Mouse (Mus musculus) spleen, adult 2 months (tissue): ENCODE measurements around the gene Ppp6r1. TPM values are rescaled to one million over a fixed set of nuclear protein-coding genes. Genes with fewer than 3 reads are reported as not detected.

Experiments used
- DNase-seq, 2 experiments: peaks; one replicate each; pipeline versions ENCODE4 v3.0.0 to v3.0.0-alpha.2; 2012 to 2021; ENCODE audit warnings: low spot score in 2 of 2, low read depth in 1 of 2
- H3K27ac ChIP-seq: fragments of 200-500 bp; 2 replicates; pipeline ENCODE4 v1.5.1; 2012; ENCODE audit warnings: low read length, inconsistent platforms; ENCODE audit not compliant: insufficient read depth
- H3K27me3 ChIP-seq: fragments of 200-500 bp; 2 replicates; pipeline ENCODE4 v1.6.1; 2012; ENCODE audit warnings: mild to moderate bottlenecking, moderate library complexity, low read length, inconsistent platforms; ENCODE audit not compliant: control insufficient read depth, insufficient read depth
- H3K36me3 ChIP-seq: fragments of 200-500 bp; 2 replicates; pipeline ENCODE4 v1.6.1; 2012; ENCODE audit warnings: mild to moderate bottlenecking, low read length, inconsistent platforms; ENCODE audit not compliant: control insufficient read depth, insufficient read depth
- H3K4me1 ChIP-seq: fragments of 200-500 bp; 2 replicates; pipeline ENCODE4 v1.6.1; 2011; ENCODE audit warnings: inconsistent platforms; ENCODE audit not compliant: control insufficient read depth, insufficient read depth, insufficient read length
- H3K4me3 ChIP-seq: fragments of 200-500 bp; 2 replicates; pipeline ENCODE4 v1.5.1; 2011; ENCODE audit warnings: mild to moderate bottlenecking, inconsistent platforms; ENCODE audit not compliant: insufficient read depth, insufficient read length; ENCODE audit errors: extremely low read depth
- CTCF ChIP-seq: fragments of 200-500 bp; IDR thresholded peaks from 2 replicates; pipeline ENCODE4 v1.5.1; 2011; ENCODE audit warnings: mild to moderate bottlenecking, inconsistent platforms; ENCODE audit not compliant: insufficient read depth, insufficient read length, insufficient replicate concordance; ENCODE audit errors: extremely low read depth
- POLR2A ChIP-seq: fragments of 200-500 bp; IDR thresholded peaks from 2 replicates; pipeline ENCODE4 v1.6.1; 2011; ENCODE audit warnings: low read depth, low read length, inconsistent platforms
- WGBS: fragments of 180-500 bp; shearing (Covaris S2); methylation state at CpG from one replicate; pipeline ENCODE4 v1.1.7; 2018; 5-methylcytosine and 5-hydroxymethylcytosine counted together
- polyA plus RNA-seq: library from polyadenylated mRNA; depleted of rRNA; stranded (reverse); fragments of >200 nt; gene quantifications from 2 replicates; pipeline ENCODE4 v1.2.3, GENCODE M21; 2012

The Ppp6r1 gene
- polyA plus RNA-seq, 1 experiment, result 136 TPM

- H3K27ac ChIP-seq, result no peak overlapping the region
Observed at GRCm38 (mm10) chr7:4624343-4624742, 34.5 kb downstream of the Ppp6r1 start.

DNA sequence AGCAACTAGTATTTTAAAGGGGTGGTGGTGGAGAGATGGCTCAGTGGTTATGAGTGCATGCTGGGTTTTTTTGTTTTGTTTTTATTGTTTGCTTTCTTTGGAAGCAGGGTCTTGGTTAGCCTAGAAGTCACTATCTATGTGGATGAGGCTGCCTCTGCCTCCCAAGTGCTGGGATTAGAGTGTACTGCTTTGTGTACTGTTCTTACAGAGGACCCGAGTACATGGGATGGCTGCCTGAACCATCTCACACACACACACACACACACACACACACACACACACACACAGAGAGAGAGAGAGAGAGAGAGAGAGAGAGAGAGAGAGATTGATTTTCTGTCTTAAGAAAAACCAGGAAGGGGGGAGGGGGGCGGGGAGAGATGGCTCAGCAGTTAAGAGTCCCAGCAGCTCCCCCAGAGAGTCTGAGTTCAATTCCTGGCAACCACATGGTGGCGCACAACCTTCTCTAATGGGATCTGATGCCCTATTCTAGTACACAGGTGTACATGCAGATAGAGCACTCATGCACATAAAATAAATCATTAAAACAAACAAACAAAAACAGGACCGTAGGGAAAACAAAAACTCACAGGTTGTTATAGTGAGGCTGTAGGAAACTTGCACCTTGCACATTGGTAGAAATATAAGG lies 35.2 kb downstream of the Ppp6r1 start:
- 21% methylated on average over 4 of the region's 4 CpGs for WGBS
- H3K27me3 ChIP-seq, result no peaks in the 10 kb centered on the region
- H3K4me3 ChIP-seq, result no peak overlapping the region
- H3K36me3 ChIP-seq, result no peaks in the 10 kb centered on the region
- H3K4me1 ChIP-seq, result no peaks in the 10 kb centered on the region; the same call in 1 of the 2 replicates
- H3K27ac ChIP-seq, result no peak overlapping the region
- peak; percentile 47 to 72 for DNase-seq
- TF ChIP-seq CTCF (peak; percentile 55; the same call in 1 of the 2 replicates), POLR2A (no peak)

More at GRCm38 (mm10) chr7:4624343-4624742, 34.5 kb downstream of the Ppp6r1 start:
- DNase-seq, result peak in 1 of 2 experiments; percentile 25
- no peaks in the 10 kb centered on the region; the same call in 1 of the 2 replicates for H3K4me1 ChIP-seq
- TF ChIP-seq CTCF, result no peak
- TF ChIP-seq POLR2A, result no peak
- no peak overlapping the region for H3K4me3 ChIP-seq
- no peaks in the 10 kb centered on the region for H3K36me3 ChIP-seq
- no peaks in the 10 kb centered on the region for H3K27me3 ChIP-seq
- WGBS, result 61% methylated on average over 1 of the region's 1 CpGs

- Histone ChIP-seq H3K4me1 (no peaks in the 10 kb centered on the region; the same call in 1 of the 2 replicates), H3K36me3 (no peaks in the 10 kb centered on the region), H3K27me3 (no peaks in the 10 kb centered on the region), H3K4me3 (no peak overlapping the region), H3K27ac (no peak overlapping the region)
- 40% methylated on average over 1 of the region's 1 CpGs for WGBS
- no peak for TF ChIP-seq POLR2A
- no peak for TF ChIP-seq CTCF
- DNase-seq, result no peak
Observed at GRCm38 (mm10) chr7:4619979-4620378, 38.8 kb downstream of the Ppp6r1 start.

- no peak overlapping the region for H3K4me3 ChIP-seq
- H3K27me3 ChIP-seq, result no peaks in the 10 kb centered on the region
- WGBS, result 41% methylated on average over 14 of the region's 14 CpGs
- no peaks in the 10 kb centered on the region for H3K36me3 ChIP-seq
- peak overlapping the region; percentile 22; the same call in 1 of the 2 replicates for H3K27ac ChIP-seq
- TF ChIP-seq CTCF (no peak), POLR2A (no peak)
- H3K4me1 ChIP-seq, result no peaks in the 10 kb centered on the region
- peak in 1 of 2 experiments; percentile 19 for DNase-seq
Observed at GRCm38 (mm10) chr7:4613740-4614403, 44.9 kb downstream of the Ppp6r1 start.

DNA sequence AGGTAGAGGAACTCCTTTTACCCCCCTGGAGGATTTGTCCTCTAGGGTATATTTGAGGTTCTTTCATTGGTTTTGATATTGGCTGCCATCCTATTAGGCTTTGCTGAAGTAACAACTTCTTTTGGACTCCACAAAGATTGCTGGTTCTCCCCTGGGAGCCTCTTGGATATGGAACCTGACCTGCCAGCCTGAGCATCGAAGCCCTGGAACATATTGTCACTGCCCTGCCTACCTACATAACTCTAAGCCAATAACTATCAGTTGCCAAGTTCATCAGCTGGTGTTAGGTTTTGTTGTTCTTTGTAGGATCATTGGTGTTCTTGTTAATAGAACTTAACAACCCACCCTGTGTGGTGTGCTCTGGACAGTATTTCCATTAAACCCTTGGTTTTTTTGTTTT lies 45.9 kb downstream of the Ppp6r1 start:
- DNase-seq, result no peak
- H3K36me3 ChIP-seq, result no peaks in the 10 kb centered on the region
- TF ChIP-seq CTCF, result no peak
- no peak for TF ChIP-seq POLR2A
- H3K27ac ChIP-seq, result no peak overlapping the region
- no peaks in the 10 kb centered on the region for H3K4me1 ChIP-seq
- H3K4me3 ChIP-seq, result no peak overlapping the region
- 84% methylated on average over 1 of the region's 1 CpGs for WGBS
- no peaks in the 10 kb centered on the region for H3K27me3 ChIP-seq

- no peak overlapping the region for H3K4me3 ChIP-seq
- H3K27ac ChIP-seq, result no peak overlapping the region
- H3K27me3 ChIP-seq, result no peaks in the 10 kb centered on the region
- H3K36me3 ChIP-seq, result no peaks in the 10 kb centered on the region
- no peaks in the 10 kb centered on the region for H3K4me1 ChIP-seq
- TF ChIP-seq CTCF (no peak), POLR2A (no peak)
- WGBS, result 75% methylated on average over 8 of the region's 8 CpGs
- DNase-seq, result no peak
Observed at GRCm38 (mm10) chr7:4612386-4612785, 46.4 kb downstream of the Ppp6r1 start.

DNA sequence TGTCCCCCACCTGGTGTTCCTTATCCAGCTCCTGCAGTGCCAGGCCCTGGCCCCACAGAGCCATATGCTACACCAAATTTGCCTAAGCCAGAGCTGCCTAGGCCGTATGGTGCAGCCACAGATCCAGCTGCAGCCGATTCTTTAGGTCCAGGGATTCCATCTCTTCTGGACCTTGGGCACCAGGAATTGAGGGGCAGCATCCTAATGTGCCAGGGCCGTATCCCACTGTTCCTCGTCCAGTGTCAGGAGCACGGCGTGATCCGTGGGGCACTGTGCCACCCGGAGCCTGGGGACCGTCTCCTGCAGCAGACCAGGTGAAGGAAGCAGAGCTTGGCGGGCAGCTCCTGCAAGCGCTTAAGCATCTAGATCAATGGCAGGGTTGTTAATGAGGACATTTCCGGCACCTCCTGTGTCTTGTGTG lies 46.9 kb downstream of the Ppp6r1 start:
- 89% methylated on average over 12 of the region's 12 CpGs for WGBS
- no peaks in the 10 kb centered on the region for H3K36me3 ChIP-seq
- H3K4me3 ChIP-seq, result no peak overlapping the region
- DNase-seq, result no peak
- no peaks in the 10 kb centered on the region for H3K27me3 ChIP-seq
- H3K4me1 ChIP-seq, result no peaks in the 10 kb centered on the region
- H3K27ac ChIP-seq, result no peak overlapping the region
- TF ChIP-seq POLR2A (no peak), CTCF (no peak)
